Mouse (Mus musculus) spleen, adult 10 weeks (tissue): ENCODE results near the gene Cdk5r2. TPM values are rescaled to one million over a fixed set of nuclear protein-coding genes. Genes with fewer than 3 reads are reported as not detected.

Source experiments
- polyA plus RNA-seq: library from polyadenylated mRNA; stranded (reverse); fragments of 350-450 nt; fragmentation: Illumina TruSeq; extraction: RNeasy Lipid Tissue Mini Kit (QIAGEN cat#74804); gene quantifications from one replicate; pipeline ENCODE4 v1.2.3, GENCODE M21; 2015; ENCODE audit warnings: low replicate concordance; ENCODE audit not compliant: insufficient read depth

Cdk5r2 gene
- polyA plus RNA-seq, result not detected

GRCm38 (mm10) chr1:74854306-74855056, at the start of gene Cdk5r2:
Cdk5r2 (plus strand) TSS chr1:74854934.

GRCm38 (mm10) chr1:74885369-74886042, 30.8 kb downstream of the Cdk5r2 start, which contains the start of gene Fev:
Fev (minus strand) TSS chr1:74885419.

GRCm38 (mm10) chr1:74893134-74893855, 38.6 kb downstream of the Cdk5r2 start, which contains the start of gene Cryba2:
Cryba2 (minus strand) TSS chr1:74893143.

Other genes starting within 250 kb of the Cdk5r2 start
- 43.7 TPM for gene Ttll4, start 193.2 kb upstream of the Cdk5r2 start, polyA plus RNA-seq
- 86.6 TPM for gene Cyp27a1, start 141.4 kb upstream of the Cdk5r2 start, polyA plus RNA-seq
- gene Prkag3, start 105.7 kb upstream of the Cdk5r2 start, polyA plus RNA-seq, result 0.15 TPM
- gene Wnt6, start 83.0 kb upstream of the Cdk5r2 start, polyA plus RNA-seq, result 0.47 TPM
- 0.77 TPM for gene Wnt10a, start 63.4 kb upstream of the Cdk5r2 start, polyA plus RNA-seq
- gene Fev, start 30.5 kb downstream of the Cdk5r2 start, polyA plus RNA-seq, result not detected
- not detected for gene Cryba2, start 38.2 kb downstream of the Cdk5r2 start, polyA plus RNA-seq
- not detected for gene Cfap65, start 80.7 kb downstream of the Cdk5r2 start, polyA plus RNA-seq
- gene Ihh, start 96.7 kb downstream of the Cdk5r2 start, polyA plus RNA-seq, result not detected